ENCODE assay signal across 23 mouse cellular contexts in the genomic region with DNA sequence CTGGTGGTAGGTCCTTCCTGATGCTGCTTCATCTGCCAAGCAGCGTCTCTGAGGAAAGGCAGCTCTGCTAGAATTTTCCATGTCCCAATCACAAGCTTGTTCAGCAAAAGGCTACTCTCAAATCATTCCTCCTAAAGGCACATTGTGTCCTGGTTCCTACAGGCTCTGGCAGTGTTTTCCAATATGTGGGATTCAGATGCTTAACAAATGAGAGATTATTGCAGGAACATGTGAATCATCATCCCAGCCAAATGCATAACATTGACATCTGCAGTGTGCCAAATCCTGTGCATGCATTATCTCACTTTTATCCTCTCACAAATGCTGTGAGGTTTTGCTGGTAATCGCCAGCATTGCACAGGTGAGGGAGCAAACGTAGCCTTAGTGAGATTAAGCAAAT. TPM values are rescaled to one million over a fixed set of nuclear protein-coding genes. Genes with fewer than 3 reads are reported as not detected.
A peak's percentile ranks its signal among the peaks of the same experiment; 100 is the strongest.
DNase-seq lines count a peak whose midpoint lies in the region; ATAC-seq lines count a peak whose summit lies in the region.
"Had no signal": no experiment of that assay in that cellular context is flagged by ENCODE, and none has a peak within 500 bp of the region (broad histone marks: within the 10 kb centered on the region; RNA-seq: fewer than 3 reads in every experiment).

No protein-coding gene starts in this region.

- no peaks in the 10 kb centered on the region for H3K27me3 ChIP-seq in liver, embryonic 11.5 days (replicated peaks; ENCODE audit: control insufficient read depth, insufficient read depth, low read length)
- H3K27me3 ChIP-seq in limb, embryonic 10.5 days (ENCODE audit: low read depth, poor library complexity, severe bottlenecking): no peaks in the 10 kb centered on the region
- H3K27me3 ChIP-seq: embryonic facial prominence, embryonic 15.5 days; heart, embryonic 15.5 days; hindbrain, embryonic 15.5 days; kidney, embryonic 15.5 days; limb, embryonic 15.5 days had no signal

- DNase-seq in left cerebral cortex, adult 11 months (ENCODE audit: low spot score): peak; percentile 26
- DNase-seq in left cerebral cortex, postnatal 4 days: no peak
- DNase-seq in gonadal fat pad, adult 2 months (ENCODE audit: low read depth): peak; percentile 68
- peak; percentile 75 for DNase-seq in layer of hippocampus, adult 9-11 months
- DNase-seq in left cerebral cortex, postnatal 36 days (ENCODE audit: low spot score in 2 of 2): peak; percentile 28 to 32
- DNase-seq in liver, embryonic 11.5 days (ENCODE audit: low spot score): no peak
- no peak for DNase-seq in limb, embryonic 10.5 days (ENCODE audit: low spot score)
- DNase-seq: cerebellum, adult 11-12 months; cerebellum, postnatal 25 days; embryo, embryonic 11 days; gastrocnemius, postnatal 25 days; heart, postnatal 4 days; kidney, postnatal 4 days; thymus, adult 2 months had no signal

- no peaks in the 10 kb centered on the region for H3K36me3 ChIP-seq in liver, embryonic 11.5 days (ENCODE audit: control insufficient read depth, insufficient read depth, low read length)
- no peaks in the 10 kb centered on the region for H3K36me3 ChIP-seq in limb, embryonic 10.5 days
- H3K36me3 ChIP-seq: embryonic facial prominence, embryonic 15.5 days; forebrain, embryonic 10.5 days; heart, embryonic 15.5 days; hindbrain, embryonic 15.5 days; kidney, embryonic 15.5 days; limb, embryonic 15.5 days had no signal

- intact Hi-C loops in left cerebral cortex, postnatal 4 days (cut with DNase I): no loop called here
- intact Hi-C loops in left cerebral cortex, postnatal 36 days (cut with DNase I): no loop called here

- H3K4me1 ChIP-seq in liver, embryonic 11.5 days (replicated peaks; ENCODE audit: control insufficient read depth, insufficient read depth, low read length): no peaks in the 10 kb centered on the region
- H3K4me1 ChIP-seq in limb, embryonic 10.5 days: peaks cover 10% of the 10 kb centered on the region
- H3K4me1 ChIP-seq: heart, embryonic 15.5 days; hindbrain, embryonic 15.5 days had no signal

- no peak overlapping the region for H3K9ac ChIP-seq in liver, embryonic 11.5 days (ENCODE audit: low read depth, low read length)
- H3K9ac ChIP-seq: embryonic facial prominence, embryonic 15.5 days; heart, embryonic 15.5 days; hindbrain, embryonic 15.5 days; kidney, embryonic 15.5 days; limb, embryonic 15.5 days had no signal

- ATAC-seq in liver, embryonic 11.5 days (replicated peaks; ENCODE audit: low FRiP score): no peak
- ATAC-seq: intestine, embryonic 16.5 days; lung, postnatal 0 days had no signal

- H3K4me3 ChIP-seq in liver, embryonic 11.5 days (ENCODE audit: low read depth, low read length): no peak overlapping the region
- H3K4me3 ChIP-seq in limb, embryonic 10.5 days: no peak overlapping the region
- H3K4me3 ChIP-seq: embryonic facial prominence, embryonic 15.5 days; forebrain, embryonic 10.5 days; heart, embryonic 15.5 days; hindbrain, embryonic 15.5 days; kidney, embryonic 15.5 days; limb, embryonic 15.5 days had no signal

- no peak overlapping the region for H3K4me2 ChIP-seq in liver, embryonic 11.5 days
- H3K4me2 ChIP-seq: embryonic facial prominence, embryonic 15.5 days; heart, embryonic 15.5 days; hindbrain, embryonic 15.5 days; kidney, embryonic 15.5 days; limb, embryonic 15.5 days; midbrain, embryonic 11.5 days had no signal

- WGBS in liver, embryonic 11.5 days: 80% methylated on average over 3 of the region's 3 CpGs
- 94% methylated on average over 3 of the region's 3 CpGs for WGBS in limb, embryonic 10.5 days

- H3K9me3 ChIP-seq in liver, embryonic 11.5 days (ENCODE audit: control insufficient read depth, low read length): no peaks in the 10 kb centered on the region
- H3K9me3 ChIP-seq in limb, embryonic 10.5 days (replicated peaks): no peaks in the 10 kb centered on the region
- H3K9me3 ChIP-seq: embryonic facial prominence, embryonic 15.5 days; forebrain, embryonic 10.5 days; heart, embryonic 15.5 days; hindbrain, embryonic 15.5 days; kidney, embryonic 15.5 days; limb, embryonic 15.5 days had no signal

- no peak overlapping the region for H3K27ac ChIP-seq in liver, embryonic 11.5 days (ENCODE audit: low read depth, low read length)
- H3K27ac ChIP-seq in limb, embryonic 10.5 days: no peak overlapping the region
- H3K27ac ChIP-seq: embryonic facial prominence, embryonic 15.5 days; forebrain, embryonic 10.5 days; heart, embryonic 15.5 days; hindbrain, embryonic 15.5 days; kidney, embryonic 15.5 days; limb, embryonic 15.5 days had no signal

RNA-seq across cellular contexts. Expression of a gene that starts 53.3 kb away (rescaled TPM):
- 100 to 1,000 TPM; 109 to 119 TPM for total RNA-seq in left cerebral cortex, postnatal 4 days (2021)
- polyA plus RNA-seq in gonadal fat pad, adult 2 months (2012; rRNA removed): 13.0 and 16.4 TPM in 2 replicates
- total RNA-seq in left cerebral cortex, postnatal 36 days (2021): 10 to 100 TPM; 68.1 to 82.2 TPM
- polyA plus RNA-seq in liver, embryonic 11.5 days (2014; fragmentation: Nextera tagmentation; extraction: Ambion mirVana): 16.4 and 18.7 TPM in 2 replicates
- polyA plus RNA-seq in limb, embryonic 10.5 days (2016; fragmentation: Nextera tagmentation; extraction: Ambion mirVana): 83.1 and 116 TPM in 2 replicates

Comparison
In these comparisons a context has a peak if more than half of its experiments do, and no peak if none do; other contexts are left out.
1. DNase-seq: peak in left cerebral cortex, adult 11 months (single experiment), gonadal fat pad, adult 2 months (single experiment), layer of hippocampus, adult 9-11 months (single experiment) and left cerebral cortex, postnatal 36 days (2 of 2); none in left cerebral cortex, postnatal 4 days (single experiment), liver, embryonic 11.5 days (single experiment) and limb, embryonic 10.5 days (single experiment).